ENCODE assay signal across 20 mouse cellular contexts in genomic region chr4:119668185-119668584, GRCm38 (mm10). TPM values are rescaled to one million over a fixed set of nuclear protein-coding genes. Genes with fewer than 3 reads are reported as not detected.
DNase-seq lines count a peak whose midpoint lies in the region; ATAC-seq lines count a peak whose summit lies in the region.
"Had no signal": no experiment of that assay in that cellular context is flagged by ENCODE, and none has a peak within 500 bp of the region (broad histone marks: within the 10 kb centered on the region; RNA-seq: fewer than 3 reads in every experiment).

No protein-coding gene starts in this region.

- no peaks in the 10 kb centered on the region for H3K27me3 ChIP-seq in hindbrain, embryonic 15.5 days
- no peaks in the 10 kb centered on the region for H3K27me3 ChIP-seq in hindbrain, embryonic 16.5 days (replicated peaks; ENCODE audit: control insufficient read depth, insufficient read depth, low read length)
- H3K27me3 ChIP-seq in midbrain, embryonic 11.5 days (ENCODE audit: control insufficient read depth, insufficient read depth, low read length) = no peaks in the 10 kb centered on the region
- no peaks in the 10 kb centered on the region for H3K27me3 ChIP-seq in midbrain, embryonic 15.5 days (replicated peaks)
- H3K27me3 ChIP-seq: embryonic facial prominence, embryonic 13.5 days; embryonic facial prominence, embryonic 15.5 days; forebrain, embryonic 12.5 days had no signal

- no peaks in the 10 kb centered on the region for H3K36me3 ChIP-seq in hindbrain, embryonic 15.5 days
- H3K36me3 ChIP-seq in hindbrain, embryonic 16.5 days (ENCODE audit: control insufficient read depth, insufficient read depth, low read length) = no peaks in the 10 kb centered on the region
- no peaks in the 10 kb centered on the region for H3K36me3 ChIP-seq in midbrain, embryonic 11.5 days (ENCODE audit: control insufficient read depth, insufficient read depth, low read length)
- H3K36me3 ChIP-seq in midbrain, embryonic 15.5 days (replicated peaks) = no peaks in the 10 kb centered on the region
- H3K36me3 ChIP-seq: embryonic facial prominence, embryonic 13.5 days; embryonic facial prominence, embryonic 15.5 days; forebrain, embryonic 10.5 days; forebrain, embryonic 12.5 days had no signal

- peak; percentile 59 for DNase-seq in midbrain, embryonic 11.5 days (ENCODE audit: low spot score, missing footprints)
- DNase-seq: adrenal gland, adult 2 months; adrenal gland, postnatal 10 days; adrenal gland, postnatal 25 days; cerebellum, adult 11 months; cerebellum, adult 8-10 months; cerebellum, postnatal 14 days; embryo, embryonic 11 days had no signal

- H3K27ac ChIP-seq in hindbrain, embryonic 15.5 days (replicated peaks) = no peak overlapping the region
- no peak overlapping the region for H3K27ac ChIP-seq in hindbrain, embryonic 16.5 days (ENCODE audit: low read depth, low read length)
- no peak overlapping the region for H3K27ac ChIP-seq in midbrain, embryonic 11.5 days (ENCODE audit: low read depth, low read length)
- no peak overlapping the region for H3K27ac ChIP-seq in midbrain, embryonic 15.5 days
- H3K27ac ChIP-seq: embryonic facial prominence, embryonic 13.5 days; embryonic facial prominence, embryonic 15.5 days; forebrain, embryonic 10.5 days; forebrain, embryonic 12.5 days had no signal

- no peaks in the 10 kb centered on the region for H3K9me3 ChIP-seq in hindbrain, embryonic 15.5 days
- H3K9me3 ChIP-seq in hindbrain, embryonic 16.5 days (ENCODE audit: control insufficient read depth, low read length) = no peaks in the 10 kb centered on the region
- H3K9me3 ChIP-seq in midbrain, embryonic 11.5 days (ENCODE audit: control insufficient read depth, low read length) = no peaks in the 10 kb centered on the region
- H3K9me3 ChIP-seq in midbrain, embryonic 15.5 days = no peaks in the 10 kb centered on the region
- H3K9me3 ChIP-seq: embryonic facial prominence, embryonic 13.5 days; embryonic facial prominence, embryonic 15.5 days; forebrain, embryonic 10.5 days; forebrain, embryonic 12.5 days had no signal

- ATAC-seq in hindbrain, embryonic 15.5 days (ENCODE audit: low FRiP score, low read depth) = 0 out of 2 replicates have a peak, but pooled peaks have one; percentile 12
- ATAC-seq in hindbrain, embryonic 16.5 days = no peak
- no peak for ATAC-seq in midbrain, embryonic 11.5 days (ENCODE audit: low FRiP score)
- no peak for ATAC-seq in midbrain, embryonic 15.5 days (replicated peaks)
- ATAC-seq: forebrain, embryonic 16.5 days had no signal

- 92% methylated on average over 3 of the region's 3 CpGs for WGBS in hindbrain, embryonic 15.5 days
- WGBS in hindbrain, embryonic 16.5 days = 84% methylated on average over 3 of the region's 3 CpGs
- WGBS in midbrain, embryonic 11.5 days = 86% methylated on average over 3 of the region's 3 CpGs
- 88% methylated on average over 3 of the region's 3 CpGs for WGBS in midbrain, embryonic 15.5 days

- no peak overlapping the region for H3K4me3 ChIP-seq in hindbrain, embryonic 15.5 days
- no peak overlapping the region for H3K4me3 ChIP-seq in hindbrain, embryonic 16.5 days (ENCODE audit: low read length)
- H3K4me3 ChIP-seq in midbrain, embryonic 11.5 days (ENCODE audit: low read depth, low read length) = no peak overlapping the region
- H3K4me3 ChIP-seq in midbrain, embryonic 15.5 days = no peak overlapping the region
- H3K4me3 ChIP-seq: embryonic facial prominence, embryonic 13.5 days; embryonic facial prominence, embryonic 15.5 days; erythroblast, embryonic 14.5 days; forebrain, embryonic 10.5 days; forebrain, embryonic 12.5 days had no signal

- H3K4me1 ChIP-seq in hindbrain, embryonic 15.5 days (replicated peaks) = peaks cover 26% of the 10 kb centered on the region
- peaks cover 11% of the 10 kb centered on the region for H3K4me1 ChIP-seq in hindbrain, embryonic 16.5 days (ENCODE audit: control insufficient read depth, insufficient read depth, low read depth, low read length)
- H3K4me1 ChIP-seq in midbrain, embryonic 11.5 days (ENCODE audit: control insufficient read depth, insufficient read depth, low read length) = peaks cover 5% of the 10 kb centered on the region; the same call in 1 of the 2 replicates
- peaks cover 13% of the 10 kb centered on the region for H3K4me1 ChIP-seq in midbrain, embryonic 15.5 days
- H3K4me1 ChIP-seq: embryonic facial prominence, embryonic 15.5 days had no signal

- H3K4me2 ChIP-seq in hindbrain, embryonic 15.5 days = no peak overlapping the region
- H3K4me2 ChIP-seq in hindbrain, embryonic 16.5 days (ENCODE audit: low read length) = no peak overlapping the region
- no peak overlapping the region for H3K4me2 ChIP-seq in midbrain, embryonic 11.5 days
- no peak overlapping the region for H3K4me2 ChIP-seq in midbrain, embryonic 15.5 days
- H3K4me2 ChIP-seq: embryonic facial prominence, embryonic 13.5 days; embryonic facial prominence, embryonic 15.5 days; forebrain, embryonic 12.5 days had no signal

- no peak overlapping the region for H3K9ac ChIP-seq in hindbrain, embryonic 15.5 days
- no peak overlapping the region for H3K9ac ChIP-seq in hindbrain, embryonic 16.5 days (ENCODE audit: low read depth, low read length)
- H3K9ac ChIP-seq in midbrain, embryonic 11.5 days (ENCODE audit: low read length) = no peak overlapping the region
- no peak overlapping the region for H3K9ac ChIP-seq in midbrain, embryonic 15.5 days
- H3K9ac ChIP-seq: embryonic facial prominence, embryonic 13.5 days; embryonic facial prominence, embryonic 15.5 days; forebrain, embryonic 12.5 days had no signal

RNA-seq across cellular contexts. Expression of gene Guca2b, which starts 9.4 kb away (rescaled TPM):
- polyA plus RNA-seq in hindbrain, embryonic 15.5 days (2015; fragmentation: Nextera tagmentation; extraction: Ambion mirVana) = not detected in 2 replicates
- not detected in 2 replicates for polyA plus RNA-seq in hindbrain, embryonic 16.5 days (2015; fragmentation: Nextera tagmentation; extraction: Ambion mirVana)
- polyA plus RNA-seq in midbrain, embryonic 11.5 days (2014; fragmentation: Nextera tagmentation; extraction: Ambion mirVana) = not detected in 2 replicates
- polyA plus RNA-seq in midbrain, embryonic 15.5 days (2015; fragmentation: Nextera tagmentation; extraction: Ambion mirVana) = not detected in 2 replicates
- polyA plus RNA-seq: adrenal gland, adult 2 months; C2C12; embryonic facial prominence, embryonic 11.5 days; embryonic facial prominence, embryonic 13.5 days; embryonic facial prominence, embryonic 15.5 days; erythroblast, embryonic 14.5 days; forebrain, embryonic 10.5 days; forebrain, embryonic 12.5 days; forebrain, embryonic 14.5 days; forebrain, embryonic 16.5 days had no signal

RNA-seq across cellular contexts. Expression of gene Guca2a, which starts 30.7 kb away (rescaled TPM):
- polyA plus RNA-seq in hindbrain, embryonic 15.5 days (2015; fragmentation: Nextera tagmentation; extraction: Ambion mirVana) = not detected in 2 replicates
- not detected in 2 replicates for polyA plus RNA-seq in hindbrain, embryonic 16.5 days (2015; fragmentation: Nextera tagmentation; extraction: Ambion mirVana)
- polyA plus RNA-seq in midbrain, embryonic 11.5 days (2014; fragmentation: Nextera tagmentation; extraction: Ambion mirVana) = not detected in 2 replicates
- polyA plus RNA-seq in midbrain, embryonic 15.5 days (2015; fragmentation: Nextera tagmentation; extraction: Ambion mirVana) = not detected in 2 replicates
- polyA plus RNA-seq: adrenal gland, adult 2 months; embryonic facial prominence, embryonic 11.5 days; embryonic facial prominence, embryonic 13.5 days; embryonic facial prominence, embryonic 15.5 days; erythroblast, embryonic 14.5 days; forebrain, embryonic 10.5 days; forebrain, embryonic 12.5 days; forebrain, embryonic 14.5 days; forebrain, embryonic 16.5 days had no signal
